Mouse (Mus musculus): ENCODE measurements around the gene Btbd35f3. TPM values are rescaled to one million over a fixed set of nuclear protein-coding genes. Genes with fewer than 3 reads are reported as not detected.

Gene Btbd35f3
- not detected in 2 replicates for polyA plus RNA-seq (2015; fragmentation: Nextera tagmentation; extraction: Ambion mirVana)

GRCm38 (mm10) chrX:4037374-4037773, at the start of gene Btbd35f3:
Btbd35f3 (plus strand) TSS chrX:4037674.

Other genes starting within 250 kb of the Btbd35f3 start
- gene Btbd35f16, start 80.7 kb upstream of the Btbd35f3 start, polyA plus RNA-seq (2015; fragmentation: Nextera tagmentation; extraction: Ambion mirVana) = not detected in 2 replicates
- not detected in 2 replicates for gene Btbd35f28, start 158.9 kb downstream of the Btbd35f3 start, polyA plus RNA-seq (2015; fragmentation: Nextera tagmentation; extraction: Ambion mirVana)

Measured in urinary bladder, postnatal 0 days (tissue).